14 mouse cellular contexts compared by ENCODE assay signal in genomic region chr19:55169236-55169729, GRCm38 (mm10). TPM values are rescaled to one million over a fixed set of nuclear protein-coding genes. Genes with fewer than 3 reads are reported as not detected.
"Had no signal": no experiment of that assay in that cellular context is flagged by ENCODE, and none has a peak within 500 bp of the region (broad histone marks: within the 10 kb centered on the region; RNA-seq: fewer than 3 reads in every experiment).

No protein-coding gene starts in this region.

RNA-seq across cellular contexts. Expression of gene Tectb, which starts 11.2 kb away (rescaled TPM):
- total RNA-seq: common myeloid progenitor, adult 5-6 weeks; forebrain, postnatal 0 days; gastrocnemius, adult 18-20 months; gastrocnemius, adult 2 months; gastrocnemius, adult 8-10 months; granulocyte monocyte progenitor cell, adult 5-6 weeks had no signal
- polyA plus RNA-seq: cortical plate, adult 2 months; embryonic facial prominence, embryonic 10.5 days; embryonic facial prominence, embryonic 11.5 days; embryonic facial prominence, embryonic 13.5 days; erythroblast, embryonic 14.5 days; forebrain, embryonic 10.5 days; forebrain, embryonic 11.5 days; forebrain, embryonic 16.5 days had no signal
